Mouse (Mus musculus) heart, adult 2 months (tissue): ENCODE measurements around the gene Smpd2. TPM values are rescaled to one million over a fixed set of nuclear protein-coding genes. Genes with fewer than 3 reads are reported as not detected.

Experiments used
- DNase-seq, 2 experiments: peaks; one replicate each; pipeline ENCODE4 v3.0.0; 2021
- H3K27ac ChIP-seq: fragments of 200-600 bp; 2 replicates; pipeline ENCODE4 v1.8.1; 2022
- H3K27me3 ChIP-seq: fragments of 200-500 bp; 2 replicates; pipeline ENCODE4 v1.6.1; 2012; ENCODE audit warnings: mild to moderate bottlenecking, low read length, inconsistent platforms, mixed read lengths; ENCODE audit not compliant: control insufficient read depth, insufficient read depth
- H3K36me3 ChIP-seq: fragments of 200-500 bp; 2 replicates; pipeline ENCODE4 v1.6.1; 2012; ENCODE audit warnings: low read length, inconsistent platforms; ENCODE audit not compliant: control insufficient read depth, insufficient read depth
- H3K4me1 ChIP-seq: fragments of 200-500 bp; 2 replicates; pipeline ENCODE4 v1.6.1; 2011; ENCODE audit warnings: low read length; ENCODE audit not compliant: control insufficient read depth, insufficient read depth
- H3K4me3 ChIP-seq: fragments of 200-600 bp; 2 replicates; pipeline ENCODE4 v1.8.1; 2022
- H3K79me2 ChIP-seq: fragments of 200-500 bp; replicated peaks from 2 replicates; pipeline ENCODE4 v1.6.1; 2012; ENCODE audit warnings: mild to moderate bottlenecking, inconsistent platforms, low read length, moderate library complexity, mixed read lengths; ENCODE audit not compliant: control insufficient read depth, insufficient read depth
- H3K9ac ChIP-seq: fragments of 200-500 bp; 2 replicates; pipeline ENCODE4 v1.6.1; 2012; ENCODE audit warnings: low read depth, mild to moderate bottlenecking, control low read depth, inconsistent platforms, low read length, mixed read lengths
- CTCF ChIP-seq: fragments of 200-600 bp; IDR thresholded peaks from 2 replicates; pipeline ENCODE4 v1.8.1; 2022; ENCODE audit warnings: antibody characterized with exemption, mild to moderate bottlenecking, moderate library complexity
- EP300 ChIP-seq: fragments of 200-500 bp; IDR thresholded peaks from 2 replicates; pipeline ENCODE4 v1.6.1; 2011; ENCODE audit warnings: low read depth, low read length, control low read depth; ENCODE audit not compliant: insufficient read depth
- POLR2A ChIP-seq: fragments of 200-500 bp; IDR thresholded peaks from 2 replicates; pipeline ENCODE4 v1.6.1; 2011; ENCODE audit warnings: mild to moderate bottlenecking, low read depth, low read length, control low read depth; ENCODE audit not compliant: insufficient read depth
- WGBS: fragments of 180-500 bp; shearing (Covaris S2); methylation state at CpG from one replicate; pipeline ENCODE4 v1.1.7; 2018; 5-methylcytosine and 5-hydroxymethylcytosine counted together
- intact Hi-C: fragments of 180-260 bp; cut with DNase I; formaldehyde crosslinking; loops from one replicate; pipeline ENCODE4 v1.15.1; 2025
- polyA plus RNA-seq: library from polyadenylated mRNA; depleted of rRNA; stranded (reverse); fragments of >200 nt; gene quantifications from 2 replicates; pipeline ENCODE4 v1.2.3, GENCODE M21; 2012
- total RNA-seq, 2 experiments: library from RNA; stranded (reverse); gene quantifications; 2 replicates each; pipeline ENCODE4 v1.2.3; 2021

Gene Smpd2
- total and polyA plus RNA-seq, 3 experiments: 31.8 to 60.8 (median 36.2) TPM

- no peaks in the 10 kb centered on the region for H3K36me3 ChIP-seq
- no peaks in the 10 kb centered on the region; the same call in none of the 2 replicates for H3K4me1 ChIP-seq
- 16% methylated on average over 2 of the region's 2 CpGs for whole genome bisulfite sequencing
- TF ChIP-seq POLR2A (0 out of 2 replicates have a peak, but pooled peaks have one; percentile 18), EP300 (no peak)
- no peaks in the 10 kb centered on the region for H3K79me2 ChIP-seq
- intact Hi-C loops: no loop called here
- H3K4me3 ChIP-seq: no peak overlapping the region
- H3K27ac ChIP-seq: no peak overlapping the region
- no peaks in the 10 kb centered on the region for H3K27me3 ChIP-seq
- DNase-seq: no peak
- no peak overlapping the region for H3K9ac ChIP-seq
These were observed 29.7 kb downstream of the Smpd2 start for GRCm38 (mm10) chr10:41460501-41460900.

DNA sequence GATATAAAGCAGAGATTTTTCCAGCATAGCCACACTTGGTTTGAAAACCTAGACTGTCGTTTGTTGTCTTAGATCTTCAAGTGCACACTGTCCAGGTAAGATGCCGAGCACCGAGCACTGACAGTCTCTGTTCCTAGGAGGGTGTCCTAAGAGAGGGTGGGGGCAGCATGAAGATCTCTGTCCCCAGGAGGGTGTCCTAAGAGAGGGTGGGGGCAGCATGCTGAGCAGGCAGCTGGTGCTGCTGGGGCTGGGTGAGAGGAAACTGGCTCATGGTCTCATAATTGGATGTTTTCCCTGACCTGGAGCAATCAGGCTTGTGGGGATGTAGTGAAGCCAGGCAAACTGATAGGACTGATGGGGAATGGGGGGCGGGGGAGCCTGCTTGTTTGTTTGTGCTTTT is 30.2 kb downstream of the Smpd2 start:
- H3K27me3 ChIP-seq: no peaks in the 10 kb centered on the region
- intact Hi-C loops: no loop called here
- H3K4me1 ChIP-seq: no peaks in the 10 kb centered on the region; the same call in none of the 2 replicates
- DNase-seq: no peak
- no peak overlapping the region for H3K27ac ChIP-seq
- no peaks in the 10 kb centered on the region for H3K36me3 ChIP-seq
- no peaks in the 10 kb centered on the region for H3K79me2 ChIP-seq
- WGBS: 71% methylated on average over 4 of the region's 4 CpGs
- no peak for TF ChIP-seq EP300
- TF ChIP-seq CTCF: no peak
- TF ChIP-seq POLR2A: no peak
- H3K4me3 ChIP-seq: no peak overlapping the region
- no peak overlapping the region for H3K9ac ChIP-seq

- H3K27me3 ChIP-seq: no peaks in the 10 kb centered on the region
- intact Hi-C loops: no loop called here
- no peak for DNase-seq
- no peaks in the 10 kb centered on the region for H3K36me3 ChIP-seq
- peaks cover 2% of the 10 kb centered on the region; the same call in 1 of the 2 replicates for H3K4me1 ChIP-seq
- no peaks in the 10 kb centered on the region for H3K79me2 ChIP-seq
- TF ChIP-seq EP300 (no peak), CTCF (no peak), POLR2A (no peak)
- H3K4me3 ChIP-seq: no peak overlapping the region
- no peak overlapping the region for H3K27ac ChIP-seq
- 82% methylated on average over 3 of the region's 3 CpGs for WGBS
- no peak overlapping the region for H3K9ac ChIP-seq
These were observed 37.4 kb downstream of the Smpd2 start for GRCm38 (mm10) chr10:41452791-41453190.

- WGBS: 94% methylated on average over 9 of the region's 9 CpGs
These were observed 38.5 kb downstream of the Smpd2 start for GRCm38 (mm10) chr10:41451656-41452055.

DNA sequence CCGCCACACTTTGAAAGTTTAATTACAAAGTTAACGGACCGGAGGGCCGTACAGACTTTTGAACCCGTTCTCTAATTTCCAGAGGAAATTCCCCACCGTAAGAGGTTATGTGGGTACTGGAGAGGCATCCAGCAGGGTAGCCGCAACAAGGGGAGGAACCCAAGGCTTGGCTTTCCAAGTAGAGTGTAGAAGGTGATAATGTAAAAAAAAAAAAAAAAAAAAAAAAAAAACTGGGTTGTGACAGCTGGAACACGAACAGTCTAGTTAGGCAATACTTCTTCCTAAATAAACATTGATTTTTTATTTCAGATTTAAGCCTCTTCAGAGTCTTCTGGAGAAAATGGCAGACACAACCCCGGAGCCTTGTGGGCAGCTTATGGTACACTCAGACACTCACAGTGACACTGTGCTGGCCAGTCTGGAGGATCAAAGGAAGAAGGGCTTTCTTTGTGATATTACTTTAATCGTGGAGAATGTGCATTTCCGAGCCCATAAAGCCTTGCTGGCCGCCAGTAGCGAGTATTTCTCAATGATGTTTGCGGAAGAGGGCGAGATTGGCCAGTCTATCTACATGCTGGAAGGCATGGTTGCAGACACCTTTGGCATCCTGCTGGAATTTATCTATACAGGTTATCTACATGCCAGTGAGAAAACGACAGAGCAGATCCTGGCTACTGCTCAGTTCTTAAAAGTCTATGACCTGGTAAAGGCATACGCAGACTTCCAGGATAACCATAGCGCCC is 39.2 kb downstream of the Smpd2 start:
- Histone ChIP-seq H3K9ac (peak overlapping the region; percentile 96), H3K4me3 (peak overlapping the region; percentile 81), H3K36me3 (no peaks in the 10 kb centered on the region), H3K27ac (peak overlapping the region; percentile 90), H3K4me1 (peaks cover 2% of the 10 kb centered on the region; the same call in 1 of the 2 replicates), H3K79me2 (no peaks in the 10 kb centered on the region), H3K27me3 (no peaks in the 10 kb centered on the region)
- TF ChIP-seq EP300: no peak
- no peak for TF ChIP-seq POLR2A
- no peak for TF ChIP-seq CTCF
- DNase-seq: no peak
- intact Hi-C loops: loop anchor here (1.0 kb wide), 2 partner anchors 26 to 39 kb away; partner anchors contain the start of genes Ppil6 and Smpd2
- WGBS: 51% methylated on average over 18 of the region's 18 CpGs

More at GRCm38 (mm10) chr10:41451656-41452055, 38.5 kb downstream of the Smpd2 start:
- Histone ChIP-seq H3K79me2 (no peaks in the 10 kb centered on the region), H3K9ac (no peak overlapping the region), H3K27ac (no peak overlapping the region), H3K36me3 (no peaks in the 10 kb centered on the region), H3K27me3 (no peaks in the 10 kb centered on the region), H3K4me1 (peaks cover 2% of the 10 kb centered on the region; the same call in 1 of the 2 replicates), H3K4me3 (no peak overlapping the region)
- intact Hi-C loops: no loop called here
- no peak for DNase-seq
- no peak for TF ChIP-seq POLR2A
- no peak for TF ChIP-seq CTCF
- no peak for TF ChIP-seq EP300

DNA sequence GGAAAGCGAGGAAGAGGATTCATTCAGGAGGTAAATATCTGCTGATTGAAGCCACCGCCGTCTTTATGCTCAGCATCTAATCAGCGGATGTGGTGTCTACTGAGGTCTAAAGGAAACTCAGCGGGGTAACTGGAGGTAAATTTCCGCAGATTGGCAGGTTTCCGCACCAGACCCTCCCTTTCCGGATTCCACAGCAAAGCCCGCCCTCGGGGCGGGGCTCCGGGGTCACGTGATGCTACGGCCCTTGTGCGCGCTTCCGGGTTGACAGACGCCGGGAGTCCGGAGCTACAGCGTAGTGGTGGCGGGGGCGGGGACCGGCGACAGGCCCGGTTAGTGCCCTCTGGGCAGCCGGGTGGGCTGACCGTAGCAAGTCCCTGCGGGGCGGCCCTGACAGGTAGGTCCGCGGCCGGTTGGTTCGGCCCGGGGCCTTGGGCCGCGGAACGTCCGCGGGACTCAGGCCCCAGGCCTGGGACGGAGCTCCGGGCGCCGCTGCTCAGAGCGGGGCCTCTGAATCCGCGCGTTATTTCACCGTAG is 40.0 kb downstream of the Smpd2 start, which contains the start of gene Zbtb24:
TSS of gene Zbtb24 (plus strand) at position 247 of the 534 bp plus-strand sequence.
- H3K27ac ChIP-seq: peak within 1 kb of the TSS; percentile 90
- peaks cover 2% of the 10 kb centered on the region; the same call in 1 of the 2 replicates for H3K4me1 ChIP-seq
- no peaks in the 10 kb centered on the region for H3K79me2 ChIP-seq
- H3K9ac ChIP-seq: peak within 1 kb of the TSS; percentile 96
- no peaks in the 10 kb centered on the region for H3K27me3 ChIP-seq
- intact Hi-C loops: loop anchor here (1.0 kb wide), 2 partner anchors 27 to 40 kb away; partner anchors contain the start of genes Ppil6 and Smpd2
- DNase-seq: peak; percentile 96
- under 1% methylated on average over 49 of the region's 49 CpGs for WGBS
- H3K36me3 ChIP-seq: no peaks in the 10 kb centered on the region
- H3K4me3 ChIP-seq: peak within 1 kb of the TSS; percentile 81
- TF ChIP-seq CTCF (no peak), POLR2A (peak; percentile 92), EP300 (0 out of 2 replicates have a peak, but pooled peaks have one; percentile 51)
